Mouse (Mus musculus) right cerebral cortex, postnatal 14 days (tissue): ENCODE data around the gene Ajap1.
A peak's percentile ranks its signal among the peaks of the same experiment; 100 is the strongest.

Experiments
- DNase-seq: peaks from one replicate; pipeline ENCODE4 v3.0.0; 2022

Gene Ajap1

DNA sequence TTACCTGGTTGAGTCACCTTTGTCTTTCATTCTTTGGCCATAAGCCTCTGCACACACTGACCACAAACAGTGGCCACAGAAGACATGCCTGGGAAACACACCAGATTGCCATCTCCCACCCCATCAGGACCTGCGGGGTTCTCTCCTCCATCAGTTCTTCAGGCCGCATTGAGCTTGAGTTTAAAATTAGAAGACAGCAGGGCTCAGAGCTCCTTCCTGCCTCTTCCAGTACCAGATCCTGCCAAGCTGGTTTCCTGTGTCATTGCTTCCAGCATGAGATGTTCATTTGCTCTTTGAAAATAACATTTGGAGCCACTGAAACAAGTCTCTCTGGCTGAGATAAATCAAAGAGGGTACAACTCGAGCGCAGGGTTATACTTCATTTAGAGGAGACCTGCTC is 126.4 kb downstream of the Ajap1 start:
- DNase-seq, result no peak

DNA sequence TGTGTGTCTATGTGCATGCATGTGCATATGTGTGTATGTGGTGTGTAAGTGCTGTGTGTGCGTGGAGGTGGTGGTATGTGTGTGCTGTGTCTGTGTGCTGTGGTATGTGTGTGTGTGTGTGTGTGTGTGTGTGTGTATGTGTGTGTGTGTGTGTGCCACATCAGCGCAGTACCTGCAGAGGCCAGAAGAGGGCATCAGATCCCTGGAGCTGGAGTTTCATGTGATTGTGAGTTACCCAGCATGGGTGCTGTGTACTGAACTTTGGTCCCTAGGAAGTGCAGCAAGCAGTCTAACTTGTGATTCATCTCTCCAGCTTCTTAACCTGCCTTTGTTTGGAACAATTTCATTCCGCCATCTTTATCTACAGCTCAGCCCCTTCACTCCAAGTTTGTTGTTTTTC is 137.6 kb downstream of the Ajap1 start:
- no peak for DNase-seq

DNA sequence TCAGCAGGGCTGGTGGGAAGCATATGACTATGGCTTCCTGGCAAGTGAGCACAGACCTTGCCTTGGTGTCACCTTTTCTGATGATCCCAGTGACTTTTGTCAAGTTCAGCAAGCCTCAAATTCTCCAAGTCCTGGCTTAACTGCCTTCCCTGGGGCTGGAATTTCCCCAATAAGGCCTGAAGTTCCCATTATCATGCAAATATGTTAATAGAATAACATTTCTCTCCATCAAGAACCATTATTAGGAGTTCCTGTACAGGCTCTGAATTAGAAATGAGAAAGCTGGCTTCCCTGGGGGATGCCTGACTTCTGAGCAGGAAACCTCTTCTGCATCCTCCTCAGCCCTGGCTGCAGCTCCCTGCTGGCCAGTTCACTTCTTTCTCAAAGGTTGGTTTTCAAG is 141.7 kb downstream of the Ajap1 start:
- no peak for DNase-seq

DNA sequence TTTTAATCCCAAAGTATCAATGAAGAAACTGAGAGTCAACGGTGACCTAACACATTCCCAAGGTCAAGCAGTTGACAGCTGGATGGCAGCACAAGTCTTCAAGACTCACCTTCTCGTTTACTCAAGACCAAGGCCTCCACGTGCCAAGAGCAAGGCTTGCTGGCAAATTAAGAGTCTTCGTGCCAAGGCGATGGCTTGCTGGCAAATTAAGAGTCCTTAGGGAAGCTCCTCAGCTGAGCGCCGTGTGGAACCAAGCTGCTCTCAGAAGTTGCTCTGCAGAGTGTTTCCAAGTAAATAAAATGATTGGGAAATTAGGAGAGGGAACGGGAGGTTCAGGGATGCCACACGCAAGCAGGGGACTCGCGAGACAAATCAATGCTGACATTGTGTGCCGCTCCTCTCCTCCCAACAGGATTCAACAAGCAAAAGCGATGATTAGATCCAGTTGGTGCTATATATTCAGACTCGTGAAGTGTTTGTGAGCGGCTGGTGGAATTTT is 147.3 kb downstream of the Ajap1 start:
- DNase-seq, result peak; percentile 12

DNA sequence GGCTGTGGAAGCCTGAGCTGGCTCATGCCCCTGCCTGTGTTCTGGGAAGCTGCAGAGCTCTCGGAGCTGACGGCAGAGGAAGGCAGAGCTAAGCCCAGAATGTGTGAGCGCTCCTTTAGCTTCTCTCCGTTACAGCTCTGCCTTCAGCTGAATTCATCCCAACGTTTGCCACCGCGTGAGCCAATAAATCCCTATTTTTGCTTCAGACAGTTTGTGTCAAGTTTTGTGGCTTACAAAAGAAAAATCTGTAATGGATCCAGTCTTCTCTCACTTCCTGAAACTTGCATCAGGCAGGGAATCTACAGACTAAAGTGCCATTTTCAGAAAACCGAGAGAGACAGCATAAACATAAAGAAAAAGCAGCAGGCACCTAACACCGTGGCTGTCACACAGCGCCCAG is 154.8 kb downstream of the Ajap1 start:
- DNase-seq, result peak; percentile 30
